Comparison of ENCODE assay signal across 8 mouse cellular contexts in the genomic region with DNA sequence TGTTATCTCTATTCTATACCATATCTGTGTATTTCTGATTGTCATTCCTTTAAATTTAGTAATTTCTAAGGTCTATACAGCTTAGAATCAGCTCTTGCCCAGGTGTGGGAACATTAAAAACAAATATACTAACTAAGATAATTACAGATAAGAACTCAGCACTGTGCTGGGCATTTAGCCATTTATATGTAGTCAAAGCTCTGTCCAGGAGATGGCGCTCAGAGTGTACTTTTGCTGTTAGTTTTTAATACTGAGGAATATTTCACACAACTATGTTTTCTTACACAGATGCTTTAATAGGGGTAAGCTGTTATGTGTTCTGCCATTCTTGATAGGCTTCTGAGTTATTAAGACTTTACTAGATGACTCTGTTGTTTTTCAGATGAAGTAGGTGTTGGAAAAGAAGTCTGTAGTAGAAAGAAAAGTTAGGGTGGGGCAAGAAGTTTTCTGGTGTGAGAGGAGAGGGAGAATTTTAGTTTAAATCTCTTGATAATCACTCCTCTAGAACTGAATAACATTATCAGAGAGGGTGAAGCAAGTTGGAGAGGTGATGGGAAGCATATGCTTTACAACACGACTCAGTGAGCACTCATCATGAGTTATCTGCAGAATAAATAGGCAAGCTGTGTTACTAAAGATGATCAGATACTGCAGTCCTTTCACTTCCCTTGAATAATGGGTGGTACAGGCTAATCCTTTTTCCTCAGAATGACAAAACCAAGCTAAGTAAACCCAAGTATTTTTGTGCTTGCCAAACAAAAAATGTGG.
A peak's percentile ranks its signal among the peaks of the same experiment; 100 is the strongest.
DNase-seq lines count a peak whose midpoint lies in the region; ATAC-seq lines count a peak whose summit lies in the region.
"Had no signal": no experiment of that assay in that cellular context is flagged by ENCODE, and none has a peak within 500 bp of the region (broad histone marks: within the 10 kb centered on the region; RNA-seq: fewer than 3 reads in every experiment).

No protein-coding gene starts in this region.

- no peak overlapping the region for H3K4me3 ChIP-seq in liver, embryonic 12.5 days
- H3K4me3 ChIP-seq in forebrain, embryonic 14.5 days (ENCODE audit: low read depth, low read length): no peak overlapping the region
- H3K4me3 ChIP-seq: embryonic facial prominence, embryonic 15.5 days had no signal

- no peak for ATAC-seq in liver, embryonic 12.5 days
- ATAC-seq in forebrain, embryonic 14.5 days: peak; percentile 77

- no peaks in the 10 kb centered on the region for H3K9me3 ChIP-seq in liver, embryonic 12.5 days (replicated peaks)
- H3K9me3 ChIP-seq in forebrain, embryonic 14.5 days (replicated peaks; ENCODE audit: control insufficient read depth, low read length): no peaks in the 10 kb centered on the region
- H3K9me3 ChIP-seq: embryonic facial prominence, embryonic 15.5 days had no signal

- WGBS in liver, embryonic 12.5 days (ENCODE audit: insufficient replicate concordance): 14% methylated on average over 2 of the region's 2 CpGs
- 13% methylated on average over 2 of the region's 2 CpGs for WGBS in forebrain, embryonic 14.5 days

- H3K27me3 ChIP-seq in liver, embryonic 12.5 days (replicated peaks): no peaks in the 10 kb centered on the region
- no peaks in the 10 kb centered on the region for H3K27me3 ChIP-seq in forebrain, embryonic 14.5 days (replicated peaks; ENCODE audit: control insufficient read depth, insufficient read depth, low read length)
- H3K27me3 ChIP-seq: embryonic facial prominence, embryonic 15.5 days had no signal

- H3K36me3 ChIP-seq in liver, embryonic 12.5 days: no peaks in the 10 kb centered on the region
- no peaks in the 10 kb centered on the region for H3K36me3 ChIP-seq in forebrain, embryonic 14.5 days (ENCODE audit: control insufficient read depth, insufficient read depth, low read length)
- H3K36me3 ChIP-seq: embryonic facial prominence, embryonic 15.5 days had no signal

- no peak overlapping the region for H3K9ac ChIP-seq in liver, embryonic 12.5 days
- H3K9ac ChIP-seq in forebrain, embryonic 14.5 days (ENCODE audit: low read length): no peak overlapping the region
- H3K9ac ChIP-seq: embryonic facial prominence, embryonic 15.5 days had no signal

- H3K4me2 ChIP-seq in liver, embryonic 12.5 days: no peak overlapping the region
- H3K4me2 ChIP-seq in forebrain, embryonic 14.5 days (ENCODE audit: low read length): no peak overlapping the region
- H3K4me2 ChIP-seq: embryonic facial prominence, embryonic 15.5 days had no signal

- H3K27ac ChIP-seq in liver, embryonic 12.5 days: no peak overlapping the region
- no peak overlapping the region for H3K27ac ChIP-seq in forebrain, embryonic 14.5 days (ENCODE audit: low read depth, low read length)
- H3K27ac ChIP-seq: embryonic facial prominence, embryonic 15.5 days had no signal

- H3K4me1 ChIP-seq in liver, embryonic 12.5 days: no peaks in the 10 kb centered on the region
- no peaks in the 10 kb centered on the region for H3K4me1 ChIP-seq in forebrain, embryonic 14.5 days (ENCODE audit: control insufficient read depth, insufficient read depth, low read length)
- H3K4me1 ChIP-seq: embryonic facial prominence, embryonic 15.5 days had no signal

- DNase-seq in liver: peak; percentile 3
- DNase-seq in c-Kit-positive CD71-negative TER-119-negative erythroid progenitor cells, embryonic 14.5 days (ENCODE audit: low read depth): peak; percentile 6
- peak; percentile 87 for DNase-seq in forebrain, embryonic 14.5 days (ENCODE audit: low spot score)
- DNase-seq in layer of hippocampus, postnatal 14 days (ENCODE audit: low spot score in 2 of 2): peak; percentile 25 to 58
- DNase-seq in retina, postnatal 7 days (ENCODE audit: low read depth, low spot score): peak; percentile 43
- DNase-seq in gastrocnemius, postnatal 25 days: no peak
